Mouse (Mus musculus): ENCODE results near the gene Unk.

DNA sequence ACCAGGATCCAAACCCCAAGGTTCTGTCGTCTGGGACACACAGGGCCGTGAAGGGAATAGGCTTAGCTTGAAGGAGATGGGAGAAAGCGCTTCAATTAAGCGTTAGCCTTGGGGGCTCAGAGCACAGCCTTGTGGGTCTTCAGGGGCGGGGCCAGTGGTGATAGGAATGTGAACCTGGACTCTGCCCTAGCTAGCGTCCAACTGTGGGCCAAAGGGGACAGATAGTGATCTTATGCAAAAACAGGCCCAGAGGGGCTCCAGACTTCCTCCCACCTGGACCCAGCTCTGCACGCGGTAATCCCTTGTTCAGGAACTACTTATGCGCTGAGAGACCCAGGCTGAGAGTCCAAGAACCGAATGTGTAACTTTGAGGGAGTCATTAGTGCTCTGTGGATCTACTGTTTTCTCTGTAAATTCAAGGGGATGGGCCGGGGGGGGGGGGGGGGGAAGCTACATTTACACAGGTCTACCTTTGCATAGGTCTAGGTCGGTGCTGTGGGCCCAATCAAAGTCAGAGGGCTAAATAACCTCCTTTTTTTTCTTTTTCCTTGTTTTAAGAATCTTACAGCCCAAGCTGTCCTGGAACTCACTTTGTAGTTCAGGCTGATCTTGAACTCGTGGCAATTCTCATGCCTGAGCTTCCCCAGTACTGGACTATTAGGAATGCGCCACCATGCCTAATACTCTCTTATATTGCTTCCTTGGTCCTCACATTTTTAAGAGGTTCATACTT is 18.4 kb upstream of the Unk start:
- TF ChIP-seq GATA2 (IDR thresholded peaks at IDR 0.05; ENCODE audit: borderline replicate concordance, low read depth, low read length), result no peak
- TF ChIP-seq CTCF (IDR thresholded peaks at IDR 0.05; ENCODE audit: low read depth, low read length), result no peak
- no peak for TF ChIP-seq POLR2AphosphoS5 (IDR thresholded peaks at IDR 0.05; ENCODE audit: insufficient replicate concordance, low read depth, low read length)
